Mouse (Mus musculus) gastrocnemius, postnatal 4 days (tissue): Measurements from ENCODE around the gene Sec61a2. TPM values are rescaled to one million over a fixed set of nuclear protein-coding genes. Genes with fewer than 3 reads are reported as not detected.

Experiments used
- DNase-seq, 2 experiments: peaks; one replicate each; pipeline ENCODE4 v3.0.0; 2021 to 2022; ENCODE audit warnings: low spot score in 2 of 2, mixed read lengths in 2 of 2
- total RNA-seq, 2 experiments: library from RNA; stranded (reverse); gene quantifications; 2 replicates each; pipeline ENCODE4 v1.2.3; 2021

Gene Sec61a2
- total RNA-seq, 2 experiments from 2014 or later = 43.7 to 48.9 TPM

DNA sequence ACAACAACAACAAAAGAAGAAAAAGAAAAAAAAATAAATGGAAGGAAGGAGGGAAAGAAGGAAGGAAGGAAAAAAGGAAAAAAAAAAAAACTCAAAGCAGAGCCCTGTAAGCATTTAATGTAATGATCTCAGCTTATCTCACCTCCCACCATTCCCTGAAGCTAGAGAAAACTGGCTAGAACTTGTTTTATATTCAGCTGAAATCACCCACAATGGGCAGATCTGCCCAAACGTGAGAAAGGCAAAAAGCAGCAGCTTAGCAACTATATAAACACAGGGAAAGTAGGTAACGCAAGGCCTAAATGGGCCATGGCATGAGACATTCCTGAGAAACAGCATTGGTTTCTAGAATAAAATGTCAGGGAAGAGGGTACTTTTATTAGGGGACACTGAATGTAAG, 5.8 kb downstream of the Sec61a2 start:
- DNase-seq = no peak

DNA sequence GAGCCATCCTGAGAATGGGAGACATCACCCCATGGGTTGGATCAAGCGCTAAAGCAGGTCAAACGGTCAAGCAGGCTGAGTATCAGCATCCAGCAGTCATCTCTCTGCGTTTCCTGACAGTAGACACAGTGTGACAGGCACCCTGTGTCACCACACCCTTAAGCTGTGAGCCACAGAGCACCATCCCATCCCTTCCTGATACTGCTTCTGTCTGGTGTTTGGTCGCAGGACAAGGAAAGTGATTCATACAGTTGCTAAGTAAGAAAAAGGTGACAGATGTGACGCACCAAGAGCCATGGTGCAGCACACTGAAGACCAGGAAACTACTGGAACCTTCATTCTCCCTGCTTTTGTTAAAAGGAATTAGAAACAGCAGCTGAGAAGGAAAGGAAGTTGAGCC, 6.4 kb downstream of the Sec61a2 start:
- DNase-seq = no peak

DNA sequence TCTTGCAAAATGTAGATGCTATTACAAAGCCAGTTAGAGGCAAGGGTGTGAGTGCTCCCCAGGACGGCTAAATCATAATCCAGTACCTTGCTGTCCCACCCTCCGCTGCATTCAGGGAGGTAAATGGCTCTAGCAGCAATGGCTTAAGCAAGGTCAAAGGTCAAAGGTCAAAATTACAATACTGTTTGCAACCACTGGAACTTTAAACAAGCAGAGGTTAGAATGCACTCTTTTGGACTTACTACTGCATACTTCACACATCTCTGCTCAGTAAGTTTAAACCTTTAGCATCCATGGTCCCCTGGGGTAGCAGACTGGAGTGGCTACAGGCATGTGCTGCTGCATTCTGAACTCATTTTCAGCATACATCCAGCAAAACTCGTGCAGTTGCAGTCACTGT, 17.8 kb downstream of the Sec61a2 start:
- no peak for DNase-seq

DNA sequence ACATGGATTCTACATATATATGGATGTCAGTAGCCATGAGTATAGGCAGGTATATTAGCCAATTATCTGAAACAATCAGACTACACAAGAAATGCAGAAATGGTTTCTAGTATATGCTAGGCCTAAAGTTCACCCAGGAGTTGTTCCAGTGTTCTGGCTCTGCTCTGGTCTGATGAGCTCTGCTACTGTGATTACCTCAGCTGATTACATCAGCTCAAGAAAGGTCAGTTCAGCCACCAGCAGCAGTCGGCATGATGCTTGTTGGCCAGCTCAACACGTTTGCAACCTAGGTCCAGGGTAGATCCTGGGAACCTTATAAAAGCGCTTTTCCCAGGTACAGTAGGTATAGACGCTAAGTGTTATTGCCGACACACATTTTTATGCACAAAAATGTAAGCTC, 25.5 kb downstream of the Sec61a2 start:
- DNase-seq = no peak

DNA sequence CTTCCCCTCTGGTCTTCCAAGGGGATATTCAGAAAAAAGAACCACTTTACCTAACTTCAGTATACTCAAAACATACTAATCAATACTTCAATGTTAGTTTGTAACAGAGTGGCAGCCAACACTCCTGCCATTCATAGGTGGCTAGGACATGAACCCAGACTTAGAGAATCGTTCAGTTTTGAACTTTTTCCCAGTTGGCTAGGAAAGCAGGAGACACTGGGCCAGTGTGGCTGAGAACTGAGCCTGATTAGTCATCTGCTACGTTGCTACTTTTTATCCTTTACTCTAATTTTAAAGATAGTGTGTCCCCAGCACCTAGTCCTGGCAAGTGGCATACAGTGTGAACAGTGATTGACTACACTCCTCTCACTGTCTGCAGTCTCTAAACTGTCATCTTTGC, 27.6 kb downstream of the Sec61a2 start:
- no peak for DNase-seq

DNA sequence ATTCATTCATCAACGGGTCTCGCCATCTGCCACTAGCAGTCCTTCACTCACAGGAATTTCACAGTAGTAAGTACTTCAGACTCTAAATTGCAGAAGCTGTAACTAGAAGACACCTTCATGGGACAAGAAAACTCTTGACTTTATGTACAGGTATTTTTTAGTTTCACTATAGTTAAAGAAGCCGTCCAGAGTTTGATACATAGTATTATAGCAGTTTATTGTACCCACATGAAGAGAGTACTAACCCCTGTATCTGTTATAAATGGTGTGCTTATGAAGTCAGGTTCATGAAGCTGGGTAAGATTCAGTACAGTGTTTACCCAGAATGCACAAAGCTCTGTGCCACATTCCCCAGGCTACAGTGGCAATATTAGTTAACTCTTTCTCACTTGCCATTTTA, 32.4 kb downstream of the Sec61a2 start, which contains the start of gene Gm13199:
Gene Gm13199 (minus strand): TSS at position 101 of the 400 bp plus-strand sequence.
- no peak for DNase-seq

DNA sequence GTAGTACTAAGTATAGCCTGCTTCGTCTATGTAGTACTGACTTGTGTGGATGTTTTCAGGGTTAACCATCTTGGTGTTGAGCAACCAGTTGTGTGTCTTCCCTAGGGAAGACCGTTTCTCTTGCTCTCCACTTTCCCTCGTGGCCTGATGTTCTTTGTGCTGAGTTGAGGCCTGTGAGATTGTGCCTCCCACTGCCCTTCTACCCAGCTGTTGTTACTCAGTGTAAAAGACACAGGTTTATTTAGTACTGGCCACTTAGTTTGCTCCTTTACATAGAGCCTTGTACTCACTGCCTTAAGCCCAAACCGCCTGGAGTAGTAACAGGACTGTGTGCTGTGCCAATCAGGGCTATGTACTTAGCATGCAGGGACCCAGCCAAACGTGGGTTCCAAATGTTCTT, 43.4 kb downstream of the Sec61a2 start:
- no peak for DNase-seq

- no peak for DNase-seq
These were observed 44.1 kb downstream of the Sec61a2 start for GRCm38 (mm10) chr2:5851116-5851515.

DNA sequence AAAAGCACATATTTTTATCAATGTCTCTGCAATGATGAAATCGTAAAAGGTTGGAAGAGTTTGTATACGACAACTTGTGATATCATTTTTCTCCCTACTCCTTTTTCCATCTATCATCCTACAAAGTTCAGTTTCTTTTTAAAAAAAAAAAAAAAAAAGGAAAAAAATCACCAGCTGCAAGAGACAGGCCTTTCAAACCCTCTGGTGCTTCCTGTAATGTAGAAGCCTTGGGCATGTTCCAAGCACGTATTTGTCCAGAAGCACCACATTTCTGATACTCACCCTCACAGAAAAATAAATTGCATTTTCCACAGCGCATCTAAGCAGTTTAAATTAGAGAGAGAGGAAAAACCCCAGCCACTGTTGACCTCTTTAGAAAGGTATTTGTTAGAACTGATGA, 49.4 kb downstream of the Sec61a2 start:
- no peak for DNase-seq

DNA sequence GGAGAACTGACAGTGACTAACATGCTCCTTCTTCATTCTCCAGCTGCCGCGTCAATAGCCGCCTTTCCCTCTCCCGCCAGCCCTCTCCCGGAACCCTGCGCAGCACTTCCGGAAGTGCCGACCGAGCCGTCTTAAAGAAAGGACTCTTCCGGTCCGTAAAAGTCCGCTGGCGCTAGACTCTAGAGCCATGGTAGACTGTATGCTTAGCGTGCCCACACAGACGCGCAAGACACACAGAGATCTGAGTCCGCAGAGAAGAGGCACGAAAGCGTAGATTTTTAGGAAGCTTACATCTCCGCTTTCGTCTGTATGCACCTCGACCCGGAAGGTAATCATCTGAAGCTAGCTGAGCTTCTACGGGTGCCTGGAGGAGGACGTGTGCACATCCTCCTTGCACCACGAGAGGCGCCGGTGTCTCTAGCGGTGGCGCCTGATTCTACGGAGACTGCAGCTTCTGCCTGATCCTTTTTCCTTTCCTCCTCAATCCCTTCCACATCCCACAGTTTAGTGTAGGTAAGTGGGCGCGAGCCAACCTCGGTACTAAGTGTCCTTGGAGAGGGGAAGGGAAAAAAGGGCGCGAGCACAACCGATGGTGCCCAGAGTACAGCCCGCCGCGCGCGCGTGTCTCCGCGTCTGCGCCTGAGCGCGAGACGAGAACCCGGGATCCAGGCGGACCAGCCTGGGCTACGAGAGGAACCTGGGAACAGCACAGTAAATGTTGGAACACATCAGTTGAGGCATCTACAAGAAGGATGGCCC, 50.2 kb downstream of the Sec61a2 start, which contains the start of the genes Nudt5 and Cdc123:
Gene Nudt5 (plus strand): TSS at position 147 of the 759 bp plus-strand sequence.
Gene Cdc123 (minus strand): TSS at position 292 of the 759 bp plus-strand sequence.
- peak; percentile 67 to 86 for DNase-seq

- no peak for DNase-seq
These were observed 50.9 kb downstream of the Sec61a2 start for GRCm38 (mm10) chr2:5844181-5844872.

DNA sequence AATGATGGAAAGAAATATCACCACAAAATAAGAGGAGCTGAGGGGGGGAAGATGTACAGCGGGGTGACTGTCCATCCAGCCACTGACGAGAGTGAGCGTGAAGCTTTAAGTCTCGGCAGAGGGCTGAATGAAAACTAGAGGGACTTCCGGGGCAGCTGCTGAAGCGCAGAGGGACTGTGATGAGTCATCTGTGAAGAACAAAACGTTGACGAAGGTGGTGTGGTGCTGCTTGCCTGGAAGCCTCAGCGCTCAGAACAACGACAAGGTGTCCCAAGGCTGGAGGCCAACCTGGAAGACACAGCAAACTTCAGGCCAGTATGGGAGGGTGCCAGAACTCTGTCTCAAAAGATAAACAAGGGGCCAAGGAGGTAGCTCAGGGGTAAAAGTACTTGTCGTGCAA, 54.4 kb downstream of the Sec61a2 start:
- DNase-seq = no peak

DNA sequence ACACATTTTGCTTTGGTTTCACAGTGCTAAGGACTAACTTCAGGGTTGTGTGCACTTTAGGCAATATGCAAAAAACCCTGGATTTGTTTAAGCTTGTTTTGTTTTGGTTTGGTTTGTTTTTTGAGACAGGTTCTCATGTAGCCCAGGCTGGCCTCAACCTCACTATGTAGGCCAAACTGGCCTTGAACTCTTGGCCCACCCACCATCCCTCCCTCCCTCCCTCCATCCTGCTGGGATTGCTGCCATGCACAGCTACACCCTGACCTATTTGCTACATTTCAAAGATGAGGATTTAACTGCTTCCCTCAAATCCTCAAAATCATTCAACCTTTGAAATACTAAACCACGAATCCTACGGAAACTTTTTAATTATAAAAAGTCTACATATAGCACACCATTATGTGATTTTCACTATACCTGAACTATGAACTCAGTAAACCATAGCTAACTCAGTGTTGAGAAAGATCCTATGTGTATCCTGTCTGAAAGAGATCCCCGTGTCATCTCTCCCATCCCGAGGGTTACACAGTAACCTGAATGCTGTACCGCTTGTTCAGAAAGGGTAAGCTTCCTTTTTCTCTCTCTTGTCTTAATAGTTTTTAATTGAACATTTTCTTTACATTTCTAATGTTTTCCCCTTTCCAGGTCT, 69.8 kb downstream of the Sec61a2 start:
- no peak for DNase-seq

GRCm38 (mm10) chr2:5824685-5825084, 70.5 kb downstream of the Sec61a2 start:
- no peak for DNase-seq

DNA sequence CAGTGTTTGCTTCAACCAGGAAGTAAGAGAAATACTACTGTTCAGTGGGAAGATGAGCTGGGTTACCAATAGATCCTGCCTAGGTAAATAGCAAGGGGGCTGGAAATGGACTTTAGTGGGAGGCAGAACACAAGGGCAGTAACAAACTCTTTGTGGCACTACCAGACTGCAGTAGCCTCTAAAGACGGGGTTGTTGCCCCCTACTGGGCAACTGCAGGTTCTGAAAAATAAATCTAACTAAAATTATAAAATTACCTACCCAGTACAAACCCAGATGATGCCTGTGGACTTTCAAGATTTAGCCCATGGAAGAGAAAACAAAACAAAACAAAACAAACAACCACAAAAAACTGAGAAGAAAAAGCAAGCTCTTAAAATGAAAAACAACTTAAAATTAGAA, 71.0 kb downstream of the Sec61a2 start:
- no peak for DNase-seq

DNA sequence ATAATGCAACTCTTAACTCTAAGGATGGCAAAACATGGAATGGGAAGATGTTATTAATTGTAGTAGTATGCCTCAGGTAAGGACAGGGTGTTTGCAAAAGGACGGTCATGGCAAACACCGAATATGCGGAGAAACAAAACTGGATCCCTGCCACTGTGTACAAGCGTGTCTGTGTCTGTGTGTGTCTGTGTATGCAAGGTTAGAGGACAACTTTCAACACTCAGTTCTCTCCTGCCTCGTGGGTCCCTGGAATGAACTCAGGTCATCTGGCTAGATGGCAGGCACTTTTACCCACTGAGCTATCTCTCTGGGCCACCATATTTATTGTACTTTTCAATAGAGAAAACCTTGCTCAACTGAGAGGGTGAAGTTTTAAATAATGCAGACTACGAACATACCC, 72.8 kb downstream of the Sec61a2 start:
- DNase-seq = no peak

DNA sequence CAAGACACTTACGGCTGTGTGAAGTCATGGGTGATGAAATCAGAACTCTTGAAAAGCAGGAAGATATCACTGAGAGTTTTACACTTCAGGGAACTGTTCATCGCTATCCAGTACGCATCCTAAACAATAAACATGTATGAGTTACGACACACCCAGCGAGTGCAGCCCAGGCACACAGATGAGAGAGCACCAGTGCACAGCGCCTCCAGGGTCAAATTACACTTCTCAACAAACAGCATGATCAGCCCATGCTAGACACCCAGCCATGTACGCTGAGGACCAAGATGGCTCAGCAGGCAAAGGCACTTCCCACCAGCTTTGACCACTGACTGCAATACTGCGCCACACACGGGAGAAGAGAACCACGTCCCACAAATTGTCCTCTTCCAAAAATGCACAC, 74.0 kb downstream of the Sec61a2 start:
- DNase-seq = no peak

Other genes with a start within 250 kb of the Sec61a2 start
- 1 to 10 TPM; 6.4 to 8.2 TPM for gene Camk1d, start 180.9 kb downstream of the Sec61a2 start, total RNA-seq
- 10 to 100 TPM; 17.9 to 18.0 TPM for gene Nudt5, start 50.4 kb downstream of the Sec61a2 start, total RNA-seq
- gene Cdc123, start 50.3 kb downstream of the Sec61a2 start, total RNA-seq = 100 to 1,000 TPM; 103 to 122 TPM
- under 1 TPM in 1 of 2 experiments, not detected in 1; 0.66 TPM for gene Gm13199, start 32.5 kb downstream of the Sec61a2 start, total RNA-seq
- 1 to 10 TPM; 1.8 to 2.1 TPM for gene Dhtkd1, start 47.4 kb upstream of the Sec61a2 start, total RNA-seq
- gene Upf2, start 56.0 kb upstream of the Sec61a2 start, total RNA-seq = 10 to 100 TPM; 17.2 to 20.3 TPM
- gene Proser2, start 234.8 kb upstream of the Sec61a2 start, total RNA-seq = 1 to 10 TPM; 3.4 to 3.6 TPM